Mouse (Mus musculus): ENCODE data around the gene Isg15.

- no peak for TF ChIP-seq CTCF (IDR thresholded peaks at IDR 0.05; ENCODE audit: borderline replicate concordance, extremely low read depth, insufficient read depth, insufficient read length)
- TF ChIP-seq POLR2A (IDR thresholded peaks at IDR 0.05; ENCODE audit: borderline replicate concordance, extremely low read depth, insufficient read depth, insufficient read length, poor library complexity, severe bottlenecking), result no peak
Measured at GRCm38 (mm10) chr4:156208872-156209271, 8.3 kb upstream of the Isg15 start.

Data from brain, embryonic 14.5 days (tissue).